Mouse (Mus musculus): Measurements from ENCODE around the gene Atp2a2. TPM values are rescaled to one million over a fixed set of nuclear protein-coding genes. Genes with fewer than 3 reads are reported as not detected.
A peak's percentile ranks its signal among the peaks of the same experiment; 100 is the strongest.
"Not testable (repeated sequence)": the region's sequence is repeated elsewhere in the genome, so short reads cannot be mapped to it uniquely, and the experiment has no call there.

Atp2a2 gene
- polyA plus RNA-seq, 1 experiment = 57.0 TPM

- TF ChIP-seq CTCF (IDR thresholded peaks at IDR 0.05; ENCODE audit: low read depth, low read length) (no peak), POLR2A (IDR thresholded peaks at IDR 0.05; ENCODE audit: borderline replicate concordance, low read depth, low read length) (no peak)
- Histone ChIP-seq H3K27ac (ENCODE audit: insufficient read depth, low read depth, low read length) (peak overlapping the region; percentile 91), H3K4me3 (ENCODE audit: insufficient read depth, low read length) (peak overlapping the region; percentile 91), H3K4me1 (ENCODE audit: control insufficient read depth, insufficient read depth, low read length) (peaks cover 17% of the 10 kb centered on the region)
Measured at GRCm38 (mm10) chr5:122501101-122502076, 636 bp downstream of the Atp2a2 start.

DNA sequence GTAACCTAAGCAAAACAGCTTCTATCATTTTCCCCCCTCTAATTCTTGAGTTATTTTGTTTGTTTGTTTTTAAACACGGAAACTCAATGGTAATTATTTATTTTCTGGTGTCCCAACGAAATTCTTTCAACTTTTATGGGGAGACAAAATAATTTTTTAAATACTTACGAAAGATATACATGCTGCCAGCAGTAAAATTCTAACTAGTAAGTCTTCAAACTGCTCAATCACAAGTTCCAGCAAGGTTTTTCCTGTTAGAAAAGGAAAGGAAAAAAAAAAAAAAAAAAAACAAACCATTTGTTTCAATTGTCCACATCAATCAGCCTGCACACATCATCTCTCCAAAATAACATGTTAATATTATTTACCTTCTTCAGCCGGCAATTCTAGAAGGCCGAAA, 1.5 kb downstream of the Atp2a2 start:
- TF ChIP-seq POLR2A (IDR thresholded peaks at IDR 0.05; ENCODE audit: borderline replicate concordance, low read depth, low read length) = no peak
- TF ChIP-seq CTCF (IDR thresholded peaks at IDR 0.05; ENCODE audit: low read depth, low read length) = no peak
- Histone ChIP-seq H3K4me1 (ENCODE audit: control insufficient read depth, insufficient read depth, low read length) (peaks cover 17% of the 10 kb centered on the region), H3K27ac (ENCODE audit: insufficient read depth, low read depth, low read length) (peak overlapping the region; percentile 91), H3K4me3 (ENCODE audit: insufficient read depth, low read length) (peak overlapping the region; percentile 91)

DNA sequence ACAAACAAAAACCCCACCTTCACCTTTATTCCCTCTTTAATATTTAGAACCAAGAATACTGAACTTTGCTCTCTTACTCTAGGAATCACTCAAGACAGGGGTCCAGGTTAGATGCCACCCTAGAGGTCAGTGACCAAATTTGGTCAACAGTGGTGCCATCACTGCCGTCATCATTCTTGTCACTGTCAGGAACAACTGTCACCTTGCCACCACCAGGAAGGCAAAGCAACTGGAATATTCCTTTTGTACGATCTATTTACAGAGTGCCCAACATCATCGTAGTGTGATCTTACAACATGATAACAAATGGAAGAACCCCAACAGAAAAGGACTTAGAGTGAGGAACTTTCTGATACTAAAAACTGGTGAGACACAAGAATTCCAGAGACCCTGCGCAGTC, 1.9 kb downstream of the Atp2a2 start:
- Histone ChIP-seq H3K4me3 (ENCODE audit: insufficient read depth, low read length) (peak overlapping the region; percentile 41), H3K27ac (ENCODE audit: insufficient read depth, low read depth, low read length) (no peak overlapping the region), H3K4me1 (ENCODE audit: control insufficient read depth, insufficient read depth, low read length) (peaks cover 17% of the 10 kb centered on the region)
- TF ChIP-seq POLR2A (IDR thresholded peaks at IDR 0.05; ENCODE audit: borderline replicate concordance, low read depth, low read length) (no peak), CTCF (IDR thresholded peaks at IDR 0.05; ENCODE audit: low read depth, low read length) (no peak)

DNA sequence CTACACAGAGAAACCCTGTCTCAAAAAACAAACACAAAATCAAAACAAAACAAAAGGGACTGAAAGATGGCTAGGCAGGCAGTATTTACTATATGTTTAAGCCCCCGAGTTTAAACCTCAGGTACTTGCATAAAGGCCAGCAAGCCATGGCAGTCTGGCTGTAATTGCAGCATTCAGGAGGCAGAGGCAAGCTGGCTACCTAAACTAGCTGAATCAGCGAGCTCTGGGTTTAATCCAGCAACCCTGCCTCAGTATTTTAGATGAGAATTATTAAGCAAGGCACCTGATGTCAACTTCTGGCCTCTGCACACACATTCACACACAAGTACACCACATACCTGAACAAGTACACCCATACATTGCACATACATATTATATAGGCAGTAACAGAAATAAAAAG, 4.0 kb downstream of the Atp2a2 start:
- H3K4me1 ChIP-seq (ENCODE audit: control insufficient read depth, insufficient read depth, low read length) = peaks cover 15% of the 10 kb centered on the region
- no peak overlapping the region for H3K27ac ChIP-seq (ENCODE audit: insufficient read depth, low read depth, low read length)
- TF ChIP-seq POLR2A (IDR thresholded peaks at IDR 0.05; ENCODE audit: borderline replicate concordance, low read depth, low read length) (no peak), CTCF (IDR thresholded peaks at IDR 0.05; ENCODE audit: low read depth, low read length) (no peak)
- no peak overlapping the region for H3K4me3 ChIP-seq (ENCODE audit: insufficient read depth, low read length)

- Histone ChIP-seq H3K4me1 (ENCODE audit: control insufficient read depth, insufficient read depth, low read length) (peaks cover 14% of the 10 kb centered on the region), H3K27ac (ENCODE audit: insufficient read depth, low read depth, low read length) (no peak overlapping the region)
Measured at GRCm38 (mm10) chr5:122496990-122497389, 5.0 kb downstream of the Atp2a2 start.

DNA sequence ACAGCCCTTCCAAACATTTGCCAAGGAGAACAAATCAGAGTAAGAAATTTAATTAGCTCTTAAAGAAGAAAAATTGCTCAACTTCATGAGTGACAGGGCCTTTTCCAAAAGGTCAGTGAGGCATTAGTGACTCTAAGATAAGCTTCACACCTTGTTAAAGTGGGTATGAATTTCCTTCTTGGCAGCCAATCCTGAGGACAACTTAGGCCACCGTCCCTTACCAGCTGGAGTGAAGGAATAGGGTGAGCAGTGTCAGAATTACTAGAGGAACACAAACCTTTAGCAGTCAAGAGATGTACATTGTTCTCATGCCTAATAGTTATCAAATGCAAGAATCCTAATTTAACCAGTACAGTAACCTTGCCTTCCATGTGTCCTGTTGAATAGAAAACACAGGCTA, 7.6 kb downstream of the Atp2a2 start:
- Histone ChIP-seq H3K4me3 (ENCODE audit: insufficient read depth, low read length) (no peak overlapping the region), H3K27ac (ENCODE audit: insufficient read depth, low read depth, low read length) (no peak overlapping the region), H3K4me1 (ENCODE audit: control insufficient read depth, insufficient read depth, low read length) (peaks cover 12% of the 10 kb centered on the region)
- TF ChIP-seq CTCF (IDR thresholded peaks at IDR 0.05; ENCODE audit: low read depth, low read length) (no peak), POLR2A (IDR thresholded peaks at IDR 0.05; ENCODE audit: borderline replicate concordance, low read depth, low read length) (no peak)

More at GRCm38 (mm10) chr5:122496990-122497389, 5.0 kb downstream of the Atp2a2 start:
- TF ChIP-seq CTCF (IDR thresholded peaks at IDR 0.05; ENCODE audit: low read depth, low read length) = no peak
- TF ChIP-seq POLR2A (IDR thresholded peaks at IDR 0.05; ENCODE audit: borderline replicate concordance, low read depth, low read length) = no peak
- no peak overlapping the region for H3K4me3 ChIP-seq (ENCODE audit: insufficient read depth, low read length)

DNA sequence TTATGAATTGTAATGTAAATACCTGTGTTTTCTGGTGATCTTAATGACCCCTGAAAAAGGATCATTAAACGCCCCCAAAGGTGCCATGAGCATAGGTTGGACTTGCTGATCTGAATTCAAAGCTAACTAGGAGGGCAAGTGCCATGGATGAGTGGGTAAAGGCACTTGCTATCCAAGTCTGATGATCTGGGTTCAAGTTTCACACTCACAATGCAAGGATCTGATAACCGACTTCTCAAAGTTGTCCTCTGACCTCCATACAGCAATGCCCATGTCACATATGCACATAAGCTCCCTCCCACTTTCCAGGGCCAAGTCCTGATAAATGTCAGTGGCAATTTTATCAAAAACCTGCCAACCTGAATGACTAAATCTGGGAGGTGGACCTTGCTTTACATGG, 9.0 kb downstream of the Atp2a2 start:
- TF ChIP-seq POLR2A (IDR thresholded peaks at IDR 0.05; ENCODE audit: borderline replicate concordance, low read depth, low read length) = no peak
- no peak for TF ChIP-seq CTCF (IDR thresholded peaks at IDR 0.05; ENCODE audit: low read depth, low read length)
- Histone ChIP-seq H3K27ac (ENCODE audit: insufficient read depth, low read depth, low read length) (no peak overlapping the region), H3K4me1 (ENCODE audit: control insufficient read depth, insufficient read depth, low read length) (peaks cover 7% of the 10 kb centered on the region), H3K4me3 (ENCODE audit: insufficient read depth, low read length) (no peak overlapping the region)

GRCm38 (mm10) chr5:122491385-122491784, 10.6 kb downstream of the Atp2a2 start:
- H3K4me1 ChIP-seq (ENCODE audit: control insufficient read depth, insufficient read depth, low read length) = no peaks in the 10 kb centered on the region
- no peak overlapping the region for H3K4me3 ChIP-seq (ENCODE audit: insufficient read depth, low read length)
- TF ChIP-seq POLR2A (IDR thresholded peaks at IDR 0.05; ENCODE audit: borderline replicate concordance, low read depth, low read length) (no peak), CTCF (IDR thresholded peaks at IDR 0.05; ENCODE audit: low read depth, low read length) (no peak)
- no peak overlapping the region for H3K27ac ChIP-seq (ENCODE audit: insufficient read depth, low read depth, low read length)

DNA sequence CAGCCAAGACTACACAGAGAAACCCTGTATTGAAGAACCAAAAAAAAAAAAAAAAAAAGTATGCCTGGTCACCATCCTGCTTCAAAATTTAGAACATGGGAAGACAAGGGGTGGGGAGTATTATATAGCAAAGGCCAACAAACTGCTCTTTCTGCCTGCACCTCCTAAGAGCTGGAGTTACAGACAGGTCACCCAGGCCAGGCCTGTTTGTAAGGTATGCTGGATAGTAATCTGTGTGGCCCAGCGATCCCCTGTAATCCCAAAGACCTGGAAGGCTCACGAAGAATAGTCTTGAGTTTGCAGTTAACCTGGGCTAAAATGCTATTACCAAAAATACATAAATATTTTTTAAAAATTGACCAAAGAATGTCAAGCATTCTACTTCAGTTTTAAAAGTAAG, 11.9 kb downstream of the Atp2a2 start:
- no peak for TF ChIP-seq POLR2A (IDR thresholded peaks at IDR 0.05; ENCODE audit: borderline replicate concordance, low read depth, low read length)
- TF ChIP-seq CTCF (IDR thresholded peaks at IDR 0.05; ENCODE audit: low read depth, low read length) = no peak
- H3K4me3 ChIP-seq (ENCODE audit: insufficient read depth, low read length) = no peak overlapping the region
- no peaks in the 10 kb centered on the region for H3K4me1 ChIP-seq (ENCODE audit: control insufficient read depth, insufficient read depth, low read length)
- H3K27ac ChIP-seq (ENCODE audit: insufficient read depth, low read depth, low read length) = no peak overlapping the region

DNA sequence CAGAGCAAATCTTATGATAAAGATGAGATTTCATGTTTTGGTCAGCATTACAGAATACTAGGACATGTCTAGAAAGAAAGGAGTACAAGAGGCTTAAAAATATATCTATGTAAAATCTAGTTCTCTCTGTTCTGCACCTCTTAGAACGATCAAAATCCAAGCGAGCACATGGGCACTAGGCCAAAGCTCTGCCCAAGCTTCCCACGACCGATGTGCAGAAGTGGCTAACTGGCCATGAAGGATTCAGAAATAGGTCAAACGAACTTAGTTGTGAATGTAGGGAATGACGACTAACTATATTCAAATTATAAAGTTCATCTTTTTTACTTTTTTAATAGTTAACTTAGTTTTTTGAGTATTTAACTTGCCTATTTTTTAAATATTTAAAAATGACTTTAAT, 14.2 kb downstream of the Atp2a2 start:
- TF ChIP-seq POLR2A (IDR thresholded peaks at IDR 0.05; ENCODE audit: borderline replicate concordance, low read depth, low read length) = no peak
- TF ChIP-seq CTCF (IDR thresholded peaks at IDR 0.05; ENCODE audit: low read depth, low read length) = no peak
- Histone ChIP-seq H3K27ac (ENCODE audit: insufficient read depth, low read depth, low read length) (no peak overlapping the region), H3K4me3 (ENCODE audit: insufficient read depth, low read length) (no peak overlapping the region), H3K4me1 (ENCODE audit: control insufficient read depth, insufficient read depth, low read length) (peaks cover 3% of the 10 kb centered on the region)

DNA sequence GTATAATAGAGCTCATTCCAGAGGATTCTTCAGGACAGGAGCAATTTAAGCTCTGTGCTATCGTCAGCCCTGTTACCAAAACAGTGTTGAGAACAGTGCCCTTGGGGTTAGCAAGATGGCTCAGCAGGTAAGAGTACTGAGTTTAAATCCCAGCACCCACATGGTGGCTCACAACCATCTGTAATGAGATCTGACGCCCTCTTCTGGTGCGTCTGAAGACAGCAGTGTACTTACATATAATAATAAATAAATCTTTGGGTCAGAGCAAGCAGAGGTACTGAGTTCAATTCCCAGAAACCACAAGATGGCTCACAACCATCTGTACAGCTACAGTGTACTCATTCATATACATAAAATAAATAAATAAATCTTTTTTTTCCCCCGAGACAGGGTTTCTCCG, 15.8 kb downstream of the Atp2a2 start:
- H3K4me3 ChIP-seq (ENCODE audit: insufficient read depth, low read length); H3K27ac ChIP-seq (ENCODE audit: insufficient read depth, low read depth, low read length): not testable (repeated sequence)
- H3K4me1 ChIP-seq (ENCODE audit: control insufficient read depth, insufficient read depth, low read length) = peaks cover 12% of the 10 kb centered on the region

All from bone marrow macrophage, adult 2 months (primary cell).